Mouse (Mus musculus) ES-E14 (cell line): ENCODE results near the gene Hlcs. TPM values are rescaled to one million over a fixed set of nuclear protein-coding genes. Genes with fewer than 3 reads are reported as not detected.
A peak's percentile ranks its signal among the peaks of the same experiment; 100 is the strongest.

Experiments
- DNase-seq: peaks from one replicate; pipeline ENCODE4 v3.0.0-alpha.2; 2013; ENCODE audit warnings: low read depth, low spot score
- H3K27ac ChIP-seq: 2 replicates; pipeline ENCODE4 v1.5.1; 2012; ENCODE audit warnings: low read depth, mild to moderate bottlenecking, low read length, moderate library complexity, mixed read lengths; ENCODE audit not compliant: poor library complexity, insufficient read depth, severe bottlenecking
- H3K36me3 ChIP-seq: 2 replicates; pipeline ENCODE4 v1.6.1; 2012; ENCODE audit warnings: mild to moderate bottlenecking, low read length, moderate library complexity, mixed read lengths; ENCODE audit not compliant: control insufficient read depth, poor library complexity, insufficient read depth, severe bottlenecking
- H3K4me1 ChIP-seq, 2 experiments: fragments of 150-350 bp in 1 of 2; sonication (generic) in 1 of 2; 2 replicates each; pipeline ENCODE4 v1.6.1; 2012; ENCODE audit warnings: low read length in 2 of 2, mild to moderate bottlenecking in 1 of 2, mixed read lengths in 1 of 2; ENCODE audit not compliant: control insufficient read depth in 2 of 2, insufficient read depth in 2 of 2, poor library complexity in 1 of 2
- H3K4me3 ChIP-seq, 2 experiments: fragments of 150-350 bp in 1 of 2; sonication (generic) in 1 of 2; 2 replicates each; pipeline ENCODE4 v1.5.1; 2012; ENCODE audit warnings: low read length in 2 of 2, low read depth in 1 of 2, mild to moderate bottlenecking in 1 of 2, mixed read lengths in 1 of 2; ENCODE audit not compliant: insufficient read depth in 1 of 2, poor library complexity in 1 of 2, severe bottlenecking in 1 of 2
- H3K9ac ChIP-seq: 2 replicates; pipeline ENCODE4 v1.6.1; 2012; ENCODE audit warnings: low read depth, mild to moderate bottlenecking, low read length, mixed read lengths; ENCODE audit not compliant: poor library complexity, insufficient read depth, severe bottlenecking
- H3K9me3 ChIP-seq: fragments of 150-350 bp; sonication (generic); 2 replicates; pipeline ENCODE4 v1.6.1; 2012; ENCODE audit warnings: low read depth, mild to moderate bottlenecking, low read length; ENCODE audit not compliant: control insufficient read depth, insufficient read depth
- CHD2 ChIP-seq: IDR thresholded peaks from 2 replicates; pipeline ENCODE4 v1.6.1; 2014; ENCODE audit warnings: mild to moderate bottlenecking, low read depth, low read length, inconsistent platforms
- HCFC1 ChIP-seq: IDR thresholded peaks from 2 replicates; pipeline ENCODE4 v1.6.1; 2012; ENCODE audit warnings: low read length, inconsistent platforms, borderline replicate concordance; ENCODE audit not compliant: insufficient read depth
- MAFK ChIP-seq: IDR thresholded peaks from 2 replicates; pipeline ENCODE4 v1.6.1; 2014; ENCODE audit warnings: mild to moderate bottlenecking, low read depth, low read length, inconsistent platforms; ENCODE audit not compliant: insufficient read depth
- ZC3H11A ChIP-seq: IDR thresholded peaks from 2 replicates; pipeline ENCODE4 v1.6.1; 2012; ENCODE audit warnings: low read depth, mild to moderate bottlenecking, inconsistent platforms, low read length, borderline replicate concordance
- ZNF384 ChIP-seq: IDR thresholded peaks from 2 replicates; pipeline ENCODE4 v1.6.1; 2012; ENCODE audit warnings: low read depth, low read length, inconsistent platforms
- in situ Hi-C, 2 experiments: fragments of 600-800 bp; cut with MboI; formaldehyde crosslinking; loops; one replicate each; pipeline ENCODE4 v1.15.1; 2025; ENCODE audit warnings: low sequenced_read_pairs in 2 of 2, inconsistent platforms in 1 of 2; ENCODE audit not compliant: unreplicated experiment in 2 of 2
- total RNA-seq: library from RNA; depleted of rRNA; stranded (reverse); fragments of 300-350 nt; gene quantifications from 2 replicates; pipeline ENCODE4 v1.2.3, GENCODE M21; 2012

The Hlcs gene
- total RNA-seq, 1 experiment = 5.2 TPM

DNA sequence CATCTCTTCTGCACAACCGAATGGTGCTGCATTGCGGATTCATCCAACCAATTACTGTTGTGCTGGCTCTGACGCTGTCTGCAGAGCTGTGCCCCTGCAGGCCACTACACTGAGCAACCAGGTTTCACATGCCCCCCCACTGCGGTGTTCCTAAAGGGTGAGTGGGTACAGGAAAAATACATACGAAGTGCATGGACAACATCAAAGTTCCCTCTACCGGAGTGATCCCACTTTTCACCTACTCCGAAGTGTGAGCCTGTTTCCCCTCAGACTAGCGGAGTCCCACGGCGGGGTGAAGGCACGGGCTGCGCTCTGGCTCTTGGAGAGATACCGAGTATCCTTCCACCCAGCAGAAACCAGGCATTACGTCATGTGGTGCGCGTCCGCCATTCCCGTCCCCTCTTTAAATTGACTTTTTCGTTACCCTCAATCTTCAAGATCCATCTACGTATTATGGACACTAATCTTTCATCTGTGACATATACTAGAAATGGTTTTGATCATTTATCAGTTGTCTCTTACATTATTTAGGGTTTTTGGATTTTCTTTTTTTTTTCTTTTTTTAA is 625 bp downstream of the Hlcs start:
- H3K27ac ChIP-seq = peak overlapping the region; percentile 83
- in situ Hi-C loops = no loop called here

DNA sequence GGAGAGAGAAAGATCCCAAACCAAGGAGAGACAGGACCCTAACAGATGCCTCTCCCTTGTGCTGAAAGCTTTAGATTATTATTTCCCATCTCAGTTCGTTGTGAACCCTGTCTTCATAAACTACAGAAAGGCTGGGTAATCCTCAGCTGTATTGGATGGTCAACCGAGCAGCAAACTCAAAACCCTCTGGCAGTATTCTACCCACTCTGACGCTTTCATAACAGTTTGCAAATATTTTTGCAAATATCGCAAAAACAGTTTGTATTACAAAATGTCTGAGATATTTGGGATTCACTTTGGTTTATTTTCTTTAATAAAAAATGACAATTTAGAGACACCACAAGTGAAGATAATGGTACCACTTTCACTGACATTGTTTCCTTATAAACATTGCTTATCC is 1.4 kb downstream of the Hlcs start:
- Histone ChIP-seq H3K4me1 (peaks cover 0 to 6% of the 10 kb centered on the region in 2 experiments; a peak in 1 of 4 replicates), H3K9me3 (no peaks in the 10 kb centered on the region), H3K36me3 (no peaks in the 10 kb centered on the region), H3K9ac (no peak overlapping the region), H3K4me3 (peak overlapping the region in 1 of 2 experiments; percentile 81; a peak in 2 of 4 replicates), H3K27ac (no peak overlapping the region)
- no peak for DNase-seq
- TF ChIP-seq MAFK (no peak), CHD2 (no peak), HCFC1 (no peak), ZNF384 (no peak), ZC3H11A (no peak)
- in situ Hi-C loops = no loop called here

More for the DNA sequence above, 625 bp downstream of the Hlcs start:
- no peak for TF ChIP-seq ZC3H11A
- peak; percentile 97 for TF ChIP-seq ZNF384
- H3K4me1 ChIP-seq = peaks cover 0 to 6% of the 10 kb centered on the region in 2 experiments; a peak in 1 of 4 replicates
- no peaks in the 10 kb centered on the region for H3K9me3 ChIP-seq
- H3K9ac ChIP-seq = peak overlapping the region; percentile 95
- H3K36me3 ChIP-seq = no peaks in the 10 kb centered on the region
- peak overlapping the region; percentile 81 to 96 for H3K4me3 ChIP-seq
- DNase-seq = peak; percentile 78

DNA sequence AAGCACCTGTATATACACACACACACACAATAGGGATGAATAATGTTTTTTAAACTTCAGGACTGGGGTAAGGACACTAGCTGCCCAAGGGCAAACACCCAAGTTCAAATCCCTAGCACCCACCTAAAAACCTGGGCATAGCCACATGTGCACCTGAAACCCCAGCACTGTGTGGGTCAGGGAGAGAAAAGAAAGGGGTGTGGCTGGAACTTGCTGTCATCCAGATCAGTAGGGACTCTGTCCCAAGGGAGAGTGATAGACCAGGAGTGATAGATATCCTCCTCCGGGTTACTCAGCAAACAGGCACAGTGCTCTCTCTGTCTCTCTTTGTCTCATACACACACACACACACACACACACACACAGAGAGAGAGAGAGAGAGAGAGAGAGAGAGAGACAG is 2.0 kb downstream of the Hlcs start:
- Histone ChIP-seq H3K4me3 (no peak overlapping the region), H3K36me3 (no peaks in the 10 kb centered on the region), H3K4me1 (0 out of 4 replicates have a peak, but pooled peaks cover 0 to 2% of the 10 kb centered on the region in 2 experiments), H3K9ac (no peak overlapping the region), H3K9me3 (no peaks in the 10 kb centered on the region), H3K27ac (no peak overlapping the region)
- DNase-seq = no peak
- TF ChIP-seq MAFK = no peak
- TF ChIP-seq ZNF384 = no peak
- TF ChIP-seq ZC3H11A = no peak
- TF ChIP-seq HCFC1 = no peak
- no peak for TF ChIP-seq CHD2
- in situ Hi-C loops = no loop called here

DNA sequence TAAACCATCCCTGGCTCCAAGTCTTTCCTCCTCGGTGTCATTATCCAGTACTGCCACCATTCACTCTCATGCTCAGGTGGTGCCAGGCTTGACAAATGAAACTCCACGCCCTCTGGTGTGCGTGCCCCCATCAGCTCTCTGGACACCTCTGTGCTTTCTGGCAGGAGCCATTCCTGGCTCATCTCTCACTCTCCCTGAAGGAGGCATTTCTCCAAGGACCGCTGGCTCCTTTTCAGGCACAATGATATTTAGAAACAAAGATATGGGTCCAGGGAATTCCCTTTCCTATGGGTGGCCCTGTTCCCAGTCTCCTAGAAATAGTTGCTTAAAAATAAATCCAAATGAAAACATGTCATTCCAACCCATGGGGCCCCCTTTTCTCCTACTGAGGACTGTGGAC is 4.3 kb downstream of the Hlcs start:
- Histone ChIP-seq H3K27ac (no peak overlapping the region), H3K36me3 (no peaks in the 10 kb centered on the region), H3K9ac (no peak overlapping the region), H3K4me1 (0 out of 4 replicates have a peak, but pooled peaks cover 0 to 2% of the 10 kb centered on the region in 2 experiments), H3K4me3 (no peak overlapping the region), H3K9me3 (no peaks in the 10 kb centered on the region)
- no peak for DNase-seq
- in situ Hi-C loops = no loop called here
- TF ChIP-seq ZC3H11A (no peak), ZNF384 (no peak), HCFC1 (no peak), MAFK (no peak), CHD2 (no peak)

DNA sequence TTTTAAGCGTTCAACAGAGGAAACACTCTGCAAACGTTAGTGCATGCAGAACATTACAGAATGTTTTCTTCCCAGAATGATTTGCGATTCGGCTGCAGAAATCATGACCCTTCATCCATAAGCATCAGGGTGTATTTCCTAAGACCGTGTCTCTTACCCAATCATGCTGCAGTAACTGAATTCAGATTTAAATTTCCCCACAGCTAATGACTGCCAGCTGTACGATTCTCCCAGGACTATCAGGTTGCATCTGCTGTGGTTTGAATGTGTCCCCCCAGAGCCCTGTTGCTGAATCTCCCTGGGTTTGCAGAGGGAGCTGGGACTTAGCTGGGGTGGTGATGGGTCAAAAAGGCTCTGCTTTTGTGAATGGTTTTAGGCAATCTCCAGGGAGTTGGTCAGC is 5.4 kb downstream of the Hlcs start:
- no peaks in the 10 kb centered on the region for H3K36me3 ChIP-seq
- H3K4me1 ChIP-seq = peaks cover 3 to 5% of the 10 kb centered on the region in 2 experiments; a peak in 1 of 4 replicates
- DNase-seq = no peak
- no peak overlapping the region for H3K4me3 ChIP-seq
- TF ChIP-seq ZC3H11A (no peak), ZNF384 (no peak), MAFK (no peak), CHD2 (no peak), HCFC1 (no peak)
- no peak overlapping the region for H3K9ac ChIP-seq
- H3K9me3 ChIP-seq = no peaks in the 10 kb centered on the region
- in situ Hi-C loops = no loop called here
- no peak overlapping the region for H3K27ac ChIP-seq
